Mouse (Mus musculus) right cerebral cortex, postnatal 25 days (tissue): Measurements from ENCODE around the gene Rbfox1.

Experiments used
- DNase-seq: peaks from one replicate; pipeline ENCODE4 v3.0.0; 2022

Gene Rbfox1

GRCm38 (mm10) chr16:6963533-6963932, 1078.4 kb downstream of the Rbfox1 start:
- peak; percentile 36 for DNase-seq

- DNase-seq: no peak
Measured at GRCm38 (mm10) chr16:6964720-6965583, 1079.8 kb downstream of the Rbfox1 start.

- DNase-seq: no peak
Measured at GRCm38 (mm10) chr16:6969986-6970385, 1084.8 kb downstream of the Rbfox1 start.

GRCm38 (mm10) chr16:6976341-6976740, 1091.2 kb downstream of the Rbfox1 start:
- DNase-seq: no peak

GRCm38 (mm10) chr16:6983947-6984346, 1098.8 kb downstream of the Rbfox1 start:
- DNase-seq: no peak

- no peak for DNase-seq
Measured at GRCm38 (mm10) chr16:6986031-6986430, 1100.9 kb downstream of the Rbfox1 start.

GRCm38 (mm10) chr16:6986494-6986893, 1101.3 kb downstream of the Rbfox1 start:
- no peak for DNase-seq

- DNase-seq: no peak
Measured at GRCm38 (mm10) chr16:6992251-6992650, 1107.1 kb downstream of the Rbfox1 start.

GRCm38 (mm10) chr16:6993180-6993579, 1108.0 kb downstream of the Rbfox1 start:
- DNase-seq: no peak

GRCm38 (mm10) chr16:6997109-6997508, 1112.0 kb downstream of the Rbfox1 start:
- DNase-seq: no peak

- no peak for DNase-seq
Measured at GRCm38 (mm10) chr16:6997834-6998233, 1112.7 kb downstream of the Rbfox1 start.

- DNase-seq: no peak
Measured at GRCm38 (mm10) chr16:7004565-7004964, 1119.4 kb downstream of the Rbfox1 start.

GRCm38 (mm10) chr16:7005478-7005877, 1120.3 kb downstream of the Rbfox1 start:
- no peak for DNase-seq

GRCm38 (mm10) chr16:7017310-7017709, 1132.2 kb downstream of the Rbfox1 start:
- DNase-seq: no peak

GRCm38 (mm10) chr16:7034231-7034630, 1149.1 kb downstream of the Rbfox1 start:
- DNase-seq: no peak

GRCm38 (mm10) chr16:7036566-7036965, 1151.4 kb downstream of the Rbfox1 start:
- no peak for DNase-seq

- DNase-seq: no peak
Measured at GRCm38 (mm10) chr16:7036988-7037387, 1151.8 kb downstream of the Rbfox1 start.

GRCm38 (mm10) chr16:7038639-7039260, 1153.6 kb downstream of the Rbfox1 start:
- no peak for DNase-seq

GRCm38 (mm10) chr16:7039404-7040367, 1154.5 kb downstream of the Rbfox1 start:
- no peak for DNase-seq

GRCm38 (mm10) chr16:7040691-7041090, 1155.5 kb downstream of the Rbfox1 start:
- DNase-seq: no peak

- DNase-seq: no peak
Measured at GRCm38 (mm10) chr16:7047421-7047820, 1162.3 kb downstream of the Rbfox1 start.

- no peak for DNase-seq
Measured at GRCm38 (mm10) chr16:7049162-7049971, 1164.2 kb downstream of the Rbfox1 start.
